Mouse (Mus musculus): Measurements from ENCODE around the gene Slamf1.

Slamf1 gene

GRCm38 (mm10) chr1:171766898-171767297 lies at the start of gene Slamf1:
Slamf1 (plus strand) TSS chr1:171767127.
- DNase-seq: no peak

GRCm38 (mm10) chr1:171731195-171731594 lies 35.7 kb upstream of the Slamf1 start:
- DNase-seq: peak in 1 of 2 experiments; percentile 3

GRCm38 (mm10) chr1:171734898-171735297 lies 32.0 kb upstream of the Slamf1 start:
- no peak for DNase-seq

- no peak for DNase-seq
Observed at GRCm38 (mm10) chr1:171748127-171748969, 18.6 kb upstream of the Slamf1 start.

- peak; percentile 3 to 9 for DNase-seq
Observed at GRCm38 (mm10) chr1:171761853-171762448, 5.0 kb upstream of the Slamf1 start.

GRCm38 (mm10) chr1:171770996-171771395 lies 4.1 kb downstream of the Slamf1 start:
- no peak for DNase-seq

- DNase-seq: no peak
Observed at GRCm38 (mm10) chr1:171772121-171772735, 5.3 kb downstream of the Slamf1 start.

GRCm38 (mm10) chr1:171773232-171773989 lies 6.5 kb downstream of the Slamf1 start:
- no peak for DNase-seq

GRCm38 (mm10) chr1:171774266-171774665 lies 7.3 kb downstream of the Slamf1 start:
- DNase-seq: no peak

GRCm38 (mm10) chr1:171774678-171775077 lies 7.8 kb downstream of the Slamf1 start:
- no peak for DNase-seq

GRCm38 (mm10) chr1:171775781-171776180 lies 8.9 kb downstream of the Slamf1 start:
- no peak for DNase-seq

- no peak for DNase-seq
Observed at GRCm38 (mm10) chr1:171777026-171777425, 10.1 kb downstream of the Slamf1 start.

- DNase-seq: no peak
Observed at GRCm38 (mm10) chr1:171782287-171782915, 15.5 kb downstream of the Slamf1 start.

- no peak for DNase-seq
Observed at GRCm38 (mm10) chr1:171785871-171786270, 18.9 kb downstream of the Slamf1 start.

- DNase-seq: no peak
Observed at GRCm38 (mm10) chr1:171787281-171788015, 20.5 kb downstream of the Slamf1 start.

- no peak for DNase-seq
Observed at GRCm38 (mm10) chr1:171788461-171789283, 21.7 kb downstream of the Slamf1 start.

- DNase-seq: no peak
Observed at GRCm38 (mm10) chr1:171789407-171789806, 22.5 kb downstream of the Slamf1 start.

- DNase-seq: no peak
Observed at GRCm38 (mm10) chr1:171791491-171791890, 24.6 kb downstream of the Slamf1 start.

GRCm38 (mm10) chr1:171796185-171796584 lies 29.3 kb downstream of the Slamf1 start:
- DNase-seq: no peak

GRCm38 (mm10) chr1:171797840-171798239 lies 30.9 kb downstream of the Slamf1 start:
- no peak for DNase-seq

GRCm38 (mm10) chr1:171799648-171800047 lies 32.7 kb downstream of the Slamf1 start:
- no peak for DNase-seq

Data from cerebellum, postnatal 10 days (tissue).